Mouse (Mus musculus): ENCODE measurements around the gene Mcmbp. TPM values are rescaled to one million over a fixed set of nuclear protein-coding genes. Genes with fewer than 3 reads are reported as not detected.

Mcmbp gene
- total RNA-seq, 2 experiments from 2014 or later, result 21.2 to 24.0 TPM

Other genes with a start within 250 kb of the Mcmbp start
- 1 to 10 TPM; 5.3 to 6.4 TPM for gene Bag3, start 216.9 kb downstream of the Mcmbp start, total RNA-seq (2021)
- 100 to 1,000 TPM; 143 to 171 TPM for gene Inpp5f, start 129.2 kb downstream of the Mcmbp start, total RNA-seq (2021)
- gene Sec23ip, start 4.4 kb upstream of the Mcmbp start, total RNA-seq (2021), result 10 to 100 TPM; 34.9 to 39.3 TPM